Mouse (Mus musculus) hindbrain, embryonic 15.5 days (tissue): ENCODE measurements around the gene Prdx3. TPM values are rescaled to one million over a fixed set of nuclear protein-coding genes. Genes with fewer than 3 reads are reported as not detected.

Source experiments
- ATAC-seq: fragments of 200-750 bp; cut with Nextera tagmentation; 2 replicates; pipeline ENCODE4 v1.8.0; 2017; ENCODE audit warnings: low read depth, moderate number of reproducible peaks, moderate TSS enrichment; ENCODE audit not compliant: low FRiP score
- H3K27ac ChIP-seq: fragments of 300-500 bp; sonication (generic); replicated peaks from 2 replicates; pipeline ENCODE4 v1.5.1; 2015; ENCODE audit warnings: mild to moderate bottlenecking, inconsistent platforms
- H3K27me3 ChIP-seq: fragments of 300-500 bp; sonication (generic); 2 replicates; pipeline ENCODE4 v1.6.1; 2015; ENCODE audit warnings: control low read depth, inconsistent platforms
- H3K36me3 ChIP-seq: fragments of 300-500 bp; sonication (generic); 2 replicates; pipeline ENCODE4 v1.6.1; 2015; ENCODE audit warnings: control low read depth, inconsistent platforms
- H3K4me1 ChIP-seq: fragments of 300-500 bp; sonication (generic); replicated peaks from 2 replicates; pipeline ENCODE4 v1.6.1; 2015; ENCODE audit warnings: control low read depth, inconsistent platforms
- H3K4me2 ChIP-seq: fragments of 300-500 bp; sonication (generic); 2 replicates; pipeline ENCODE4 v1.6.1; 2015; ENCODE audit warnings: moderate library complexity, mild to moderate bottlenecking, inconsistent platforms
- H3K4me3 ChIP-seq: fragments of 300-500 bp; sonication (generic); 2 replicates; pipeline ENCODE4 v1.5.1; 2015; ENCODE audit warnings: mild to moderate bottlenecking, inconsistent platforms
- H3K9ac ChIP-seq: fragments of 300-500 bp; sonication (generic); 2 replicates; pipeline ENCODE4 v1.6.1; 2015; ENCODE audit warnings: inconsistent platforms
- H3K9me3 ChIP-seq: fragments of 300-500 bp; sonication (generic); 2 replicates; pipeline ENCODE4 v1.6.1; 2016; ENCODE audit warnings: control low read depth, inconsistent platforms
- WGBS: fragments of 180-500 bp; shearing (Covaris S2); methylation state at CpG from one replicate; pipeline ENCODE4 v1.1.7; 2015; 5-methylcytosine and 5-hydroxymethylcytosine counted together
- polyA plus RNA-seq: library from polyadenylated mRNA; unstranded; fragments of >200 nt; fragmentation: Nextera tagmentation; extraction: Ambion mirVana; gene quantifications from 2 replicates; pipeline ENCODE4 v1.2.1, GENCODE M21; 2015

Gene Prdx3
- polyA plus RNA-seq, 1 experiment from 2014 or later: 109 TPM

DNA sequence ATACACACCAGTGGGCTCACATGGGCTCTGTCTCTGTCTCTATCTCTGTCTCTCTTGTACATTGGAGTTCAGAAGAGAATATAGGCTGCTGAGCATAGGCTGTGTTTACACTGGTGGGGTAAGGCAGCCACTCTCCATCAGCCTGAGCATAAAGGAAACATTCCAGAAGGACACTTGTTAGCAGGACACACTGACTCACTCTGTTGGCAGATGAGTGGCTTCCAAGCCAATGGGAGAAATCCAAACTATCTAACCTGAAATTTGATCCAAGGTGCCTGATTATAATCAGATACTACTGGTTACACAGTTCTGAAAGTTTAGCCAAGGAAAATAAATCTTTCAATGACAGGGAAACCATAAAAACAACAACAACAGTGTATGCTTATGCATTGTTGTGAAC is 28.6 kb downstream of the Prdx3 start:
- no peak overlapping the region for H3K27ac ChIP-seq
- no peaks in the 10 kb centered on the region for H3K27me3 ChIP-seq
- no peak for ATAC-seq
- no peaks in the 10 kb centered on the region for H3K4me1 ChIP-seq
- H3K9me3 ChIP-seq: no peaks in the 10 kb centered on the region
- H3K36me3 ChIP-seq: peaks cover 18% of the 10 kb centered on the region; the same call in 1 of the 2 replicates
- H3K9ac ChIP-seq: no peak overlapping the region
- no peak overlapping the region for H3K4me3 ChIP-seq
- no peak overlapping the region for H3K4me2 ChIP-seq

GRCm38 (mm10) chr19:60843324-60843723 is 31.0 kb downstream of the Prdx3 start:
- peaks cover 29% of the 10 kb centered on the region for H3K36me3 ChIP-seq
- H3K9me3 ChIP-seq: no peaks in the 10 kb centered on the region
- no peak for ATAC-seq

DNA sequence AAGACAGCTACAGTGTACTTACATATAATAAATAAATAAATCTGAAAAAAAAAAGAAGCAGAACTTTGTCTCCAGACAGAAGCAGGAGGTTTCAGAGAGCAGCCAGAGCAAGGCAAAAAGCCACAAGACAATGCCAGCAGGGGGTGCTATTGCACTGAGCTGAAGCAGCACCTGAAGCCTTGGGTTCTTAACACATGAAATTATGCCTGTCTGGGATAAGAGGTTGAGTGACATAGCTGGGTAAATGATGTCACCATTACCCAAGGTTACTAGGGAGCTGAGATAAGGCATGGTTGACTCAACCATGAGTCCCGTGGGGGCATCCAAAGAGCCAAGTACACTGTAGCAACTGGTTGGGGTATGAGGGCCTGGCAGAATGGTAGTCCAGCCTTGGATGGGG is 36.6 kb downstream of the Prdx3 start:
- no peak for ATAC-seq
- no peaks in the 10 kb centered on the region for H3K27me3 ChIP-seq
- 83% methylated on average over 1 of the region's 1 CpGs for WGBS
- no peak overlapping the region for H3K9ac ChIP-seq
- no peak overlapping the region for H3K27ac ChIP-seq
- no peaks in the 10 kb centered on the region for H3K9me3 ChIP-seq
- H3K36me3 ChIP-seq: peaks cover 61% of the 10 kb centered on the region
- H3K4me3 ChIP-seq: no peak overlapping the region
- H3K4me2 ChIP-seq: no peak overlapping the region
- no peaks in the 10 kb centered on the region for H3K4me1 ChIP-seq

More at GRCm38 (mm10) chr19:60843324-60843723, 31.0 kb downstream of the Prdx3 start:
- Histone ChIP-seq H3K4me3 (no peak overlapping the region), H3K27me3 (no peaks in the 10 kb centered on the region), H3K9ac (no peak overlapping the region), H3K4me1 (no peaks in the 10 kb centered on the region), H3K4me2 (no peak overlapping the region), H3K27ac (no peak overlapping the region)

DNA sequence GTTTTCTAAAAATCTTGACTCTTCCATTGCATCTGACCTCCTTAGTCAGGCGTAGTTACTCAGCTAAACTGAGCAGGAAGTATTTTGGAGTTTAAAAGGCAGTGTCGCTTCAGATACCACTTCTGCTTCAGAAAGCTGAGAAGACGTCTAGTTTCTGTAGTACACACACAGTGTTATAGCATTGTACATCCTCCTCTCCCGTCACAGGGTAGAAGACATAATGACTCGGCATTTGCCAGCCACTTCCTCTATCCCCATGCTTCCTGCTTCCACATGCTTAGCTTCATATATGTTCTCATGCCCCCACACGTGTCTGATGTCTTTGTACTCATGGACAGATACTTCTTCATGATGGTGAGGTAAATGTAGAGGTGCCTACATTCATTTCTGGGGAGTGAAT is 55.7 kb downstream of the Prdx3 start:
- Histone ChIP-seq H3K9ac (no peak overlapping the region), H3K4me3 (no peak overlapping the region), H3K36me3 (peaks cover 52% of the 10 kb centered on the region), H3K4me1 (no peaks in the 10 kb centered on the region), H3K27me3 (no peaks in the 10 kb centered on the region), H3K27ac (no peak overlapping the region), H3K9me3 (no peaks in the 10 kb centered on the region), H3K4me2 (no peak overlapping the region)
- no peak for ATAC-seq
- 93% methylated on average over 6 of the region's 6 CpGs for WGBS

Other genes starting within 250 kb of the Prdx3 start
- 19.4 and 19.7 TPM in 2 replicates for gene Nanos1, start 118.6 kb downstream of the Prdx3 start, polyA plus RNA-seq
- gene Eif3a, start 83.9 kb downstream of the Prdx3 start, polyA plus RNA-seq: 101 and 107 TPM in 2 replicates
- gene Fam45a, start 63.0 kb downstream of the Prdx3 start, polyA plus RNA-seq: 41.2 and 42.9 TPM in 2 replicates
- 12.5 and 12.8 TPM in 2 replicates for gene Sfxn4, start 13.1 kb downstream of the Prdx3 start, polyA plus RNA-seq
- gene Grk5, start 15.2 kb upstream of the Prdx3 start, polyA plus RNA-seq: 1.6 and 2.0 TPM in 2 replicates